Mouse (Mus musculus) pancreas, adult 10 weeks (tissue): ENCODE results near the gene Gm2030. TPM values are rescaled to one million over a fixed set of nuclear protein-coding genes. Genes with fewer than 3 reads are reported as not detected.

Experiments used
- polyA plus RNA-seq: library from polyadenylated mRNA; stranded (reverse); fragments of 350-450 nt; fragmentation: Illumina TruSeq; extraction: RNeasy Lipid Tissue Mini Kit (QIAGEN cat#74804); gene quantifications from one replicate; pipeline ENCODE4 v1.2.3, GENCODE M21; 2015; ENCODE audit warnings: low read depth, low replicate concordance; ENCODE audit not compliant: insufficient read depth

Gene Gm2030
- not detected for polyA plus RNA-seq

DNA sequence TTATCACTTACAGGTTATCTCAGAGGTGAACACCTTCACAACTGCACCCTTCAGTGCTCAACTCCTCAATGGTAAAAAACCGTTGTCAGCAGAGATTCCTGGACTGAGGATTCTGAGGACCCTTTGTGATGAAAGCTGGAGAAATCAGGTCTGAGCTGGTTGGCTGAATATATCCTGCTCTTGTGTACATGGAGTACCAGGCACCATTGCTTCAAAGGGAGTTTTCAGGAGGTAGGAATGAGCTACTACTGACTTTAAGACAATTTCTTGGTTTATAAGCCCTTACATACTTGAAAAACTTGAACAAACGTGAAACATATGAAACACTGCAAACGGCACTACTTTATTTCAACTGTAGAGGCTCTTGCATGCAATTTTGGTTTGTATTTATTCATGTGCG, at the start of gene Gm2030:
Gene Gm2030 (minus strand): TSS at position 101 of the 400 bp plus-strand sequence.

Other genes starting within 250 kb of the Gm2030 start
- not detected for gene Gm2012, start 78.7 kb downstream of the Gm2030 start, polyA plus RNA-seq
- gene Slx, start 235.5 kb upstream of the Gm2030 start, polyA plus RNA-seq, result not detected